Mouse (Mus musculus) cortical plate, adult 2 months (tissue): Measurements from ENCODE around the gene Krt2.

Experiments used
- CTCF ChIP-seq: fragments of 200-500 bp; IDR thresholded peaks from 2 replicates; pipeline ENCODE4 v1.5.1; 2011; ENCODE audit warnings: mild to moderate bottlenecking, control low read depth, low read length; ENCODE audit not compliant: insufficient read depth; ENCODE audit errors: extremely low read depth
- POLR2A ChIP-seq: fragments of 200-500 bp; IDR thresholded peaks from 2 replicates; pipeline ENCODE4 v1.6.1; 2011; ENCODE audit warnings: mild to moderate bottlenecking, low read length, control low read depth; ENCODE audit not compliant: insufficient read depth; ENCODE audit errors: extremely low read depth

DNA sequence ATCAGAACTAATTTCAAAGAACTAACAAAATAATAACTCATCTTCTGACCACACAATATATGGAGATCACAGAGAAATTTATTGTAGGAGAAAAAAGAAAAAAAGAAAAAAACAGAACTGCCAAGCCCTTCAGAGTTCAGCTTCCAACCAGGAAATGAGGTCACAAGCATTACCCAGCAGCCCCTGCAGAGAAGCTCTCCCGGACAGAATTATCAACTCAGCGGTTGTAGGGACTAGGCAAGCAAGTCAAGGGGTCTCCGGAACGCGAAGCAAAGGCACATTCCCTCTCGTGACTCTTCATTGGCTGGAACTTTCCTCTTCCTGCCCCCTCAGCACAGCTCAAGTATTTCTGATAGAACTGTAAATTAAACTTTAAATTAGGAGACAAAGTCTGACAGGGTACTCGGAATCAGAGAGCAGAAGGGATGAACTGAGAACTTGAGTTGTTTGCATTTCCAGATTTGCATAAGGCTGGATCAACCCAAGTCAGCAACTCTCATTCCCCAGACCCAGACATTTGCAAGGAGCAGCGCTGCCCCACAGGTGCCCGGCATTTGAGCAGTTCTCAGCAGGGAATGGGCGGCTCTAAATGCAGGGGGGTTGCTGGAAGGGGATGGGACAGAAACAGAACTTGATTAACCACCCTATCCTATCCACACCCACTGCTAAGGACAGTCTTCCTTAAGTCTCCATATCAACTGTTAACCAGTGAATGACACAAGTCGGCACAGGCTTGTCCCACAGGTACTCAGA is 40.9 kb upstream of the Krt2 start:
- TF ChIP-seq POLR2A = no peak
- no peak for TF ChIP-seq CTCF
